Mouse (Mus musculus) ES-Bruce4 (cell line): ENCODE results near the gene Pgrmc1. TPM values are rescaled to one million over a fixed set of nuclear protein-coding genes. Genes with fewer than 3 reads are reported as not detected.
"Not testable (repeated sequence)": the region's sequence is repeated elsewhere in the genome, so short reads cannot be mapped to it uniquely, and the experiment has no call there.

ENCODE experiments used
- H3K27ac ChIP-seq: 2 replicates; pipeline ENCODE4 v1.5.1; 2012; ENCODE audit warnings: low read length, inconsistent platforms; ENCODE audit not compliant: insufficient read depth
- H3K27me3 ChIP-seq: 2 replicates; pipeline ENCODE4 v1.6.1; 2012; ENCODE audit warnings: mild to moderate bottlenecking, low read length, inconsistent platforms; ENCODE audit not compliant: control insufficient read depth, poor library complexity, insufficient read depth, severe bottlenecking
- H3K36me3 ChIP-seq: 2 replicates; pipeline ENCODE4 v1.6.1; 2012; ENCODE audit warnings: inconsistent platforms, mild to moderate bottlenecking, low read length, moderate library complexity; ENCODE audit not compliant: control insufficient read depth, poor library complexity, insufficient read depth, severe bottlenecking
- H3K4me1 ChIP-seq: one replicate; pipeline ENCODE4 v1.8.1; 2011; ENCODE audit warnings: low read length; ENCODE audit not compliant: control insufficient read depth, insufficient read depth
- H3K4me3 ChIP-seq: 2 replicates; pipeline ENCODE4 v1.5.1; 2011; ENCODE audit warnings: low read depth, mild to moderate bottlenecking, low read length
- H3K9ac ChIP-seq: 2 replicates; pipeline ENCODE4 v1.6.1; 2012; ENCODE audit warnings: low read depth, mild to moderate bottlenecking, inconsistent platforms; ENCODE audit not compliant: poor library complexity, severe bottlenecking
- H3K9me3 ChIP-seq: replicated peaks from 2 replicates; pipeline ENCODE4 v1.6.1; 2012; ENCODE audit warnings: mild to moderate bottlenecking, low read length, inconsistent platforms; ENCODE audit not compliant: control insufficient read depth, poor library complexity, insufficient read depth, severe bottlenecking
- CTCF ChIP-seq: IDR thresholded peaks from one replicate; pipeline ENCODE4 v1.8.1; 2011; ENCODE audit warnings: low read depth, low read length
- EP300 ChIP-seq: IDR thresholded peaks from 2 replicates; pipeline ENCODE4 v1.6.1; 2011; ENCODE audit warnings: low read depth, low read length; ENCODE audit not compliant: insufficient read depth
- POLR2A ChIP-seq: IDR thresholded peaks from one replicate; pipeline ENCODE4 v1.8.1; 2011; ENCODE audit warnings: low read length; ENCODE audit not compliant: insufficient read depth
- polyA plus RNA-seq: library from polyadenylated mRNA; stranded (reverse); fragments of >200 nt; gene quantifications from 2 replicates; pipeline ENCODE4 v1.2.4, GENCODE M21; 2011; ENCODE audit warnings: low read depth; ENCODE audit not compliant: missing spikeins, insufficient read depth, insufficient read length

Pgrmc1 gene
- 64.3 and 64.9 TPM in 2 replicates for polyA plus RNA-seq

DNA sequence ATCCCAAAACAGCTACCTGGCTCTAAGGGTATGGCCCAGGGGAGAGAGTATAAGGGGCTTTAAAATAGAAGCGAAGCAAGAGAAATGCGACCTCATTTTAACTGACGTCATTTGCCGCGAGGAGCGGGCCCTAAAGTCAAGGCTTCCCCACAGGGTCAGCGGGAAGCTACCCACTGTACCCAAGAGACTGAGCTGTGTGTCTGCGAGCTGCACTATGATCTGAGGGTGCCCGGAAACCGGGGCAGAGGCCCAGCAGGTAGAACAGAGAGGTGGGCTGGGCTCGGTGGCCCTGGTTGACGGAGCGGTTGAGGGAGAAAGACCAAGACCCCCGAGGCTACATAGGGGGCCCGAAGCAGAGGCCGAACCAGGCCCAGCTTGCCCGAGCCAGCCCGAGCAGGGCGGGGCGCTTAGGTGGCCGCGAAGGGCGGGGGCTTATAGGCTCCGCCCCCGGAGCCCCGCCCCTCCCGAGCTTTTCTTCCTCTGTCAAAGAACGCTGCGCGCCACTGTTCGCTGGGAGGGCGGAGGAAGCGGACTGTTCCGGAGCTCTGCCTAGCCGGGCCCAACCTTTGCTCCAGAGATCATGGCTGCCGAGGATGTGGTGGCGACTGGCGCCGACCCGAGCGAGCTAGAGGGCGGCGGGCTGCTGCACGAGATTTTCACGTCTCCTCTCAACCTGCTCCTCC, at the start of gene Pgrmc1:
Gene Pgrmc1, plus strand, starts transcription at position 500 of the 683 bp plus-strand sequence.
- peak; percentile 60 for TF ChIP-seq POLR2A
- TF ChIP-seq CTCF, result no peak
- TF ChIP-seq EP300, result 0 out of 2 replicates have a peak, but pooled peaks have one; percentile 12
- Histone ChIP-seq H3K9me3 (no peaks in the 10 kb centered on the region), H3K4me1 (no peaks in the 10 kb centered on the region), H3K36me3 (no peaks in the 10 kb centered on the region; the same call in 1 of the 2 replicates), H3K9ac (peak within 1 kb of the TSS; percentile 66), H3K27me3 (no peaks in the 10 kb centered on the region), H3K27ac (no peak within 1 kb of the TSS), H3K4me3 (peak within 1 kb of the TSS; percentile 85)

DNA sequence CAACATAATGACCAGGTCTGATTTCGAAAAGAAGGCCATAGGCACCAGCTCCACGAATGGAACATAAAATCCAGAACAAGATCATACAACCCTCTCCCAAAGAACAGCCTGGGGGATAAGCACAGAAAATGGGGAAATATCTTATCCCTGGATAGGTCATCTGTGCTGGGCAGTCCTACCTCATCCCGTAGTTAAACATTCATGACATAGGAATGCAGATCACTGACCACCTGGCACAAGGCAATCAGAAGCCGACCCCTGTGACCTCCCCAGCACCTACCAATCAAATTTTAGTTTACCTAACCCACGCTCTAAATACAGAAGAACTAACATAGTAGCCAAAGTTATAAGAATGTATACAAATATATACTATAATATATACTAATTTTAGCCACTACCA, 49.2 kb upstream of the Pgrmc1 start:
- no peaks in the 10 kb centered on the region for H3K27me3 ChIP-seq
- no peaks in the 10 kb centered on the region for H3K4me1 ChIP-seq
- H3K9ac ChIP-seq, result no peak overlapping the region
- H3K36me3 ChIP-seq, result no peaks in the 10 kb centered on the region
- no peaks in the 10 kb centered on the region for H3K9me3 ChIP-seq
- TF ChIP-seq CTCF (no peak), EP300 (no peak), POLR2A (no peak)
- H3K4me3 ChIP-seq, result no peak overlapping the region
- H3K27ac ChIP-seq, result no peak overlapping the region

- no peaks in the 10 kb centered on the region for H3K27me3 ChIP-seq
These were observed 47.1 kb upstream of the Pgrmc1 start for GRCm38 (mm10) chrX:36550906-36551305.

GRCm38 (mm10) chrX:36551351-36551750, 46.7 kb upstream of the Pgrmc1 start:
- no peak overlapping the region for H3K27ac ChIP-seq
- H3K9me3 ChIP-seq, result no peaks in the 10 kb centered on the region
- no peak overlapping the region for H3K4me3 ChIP-seq
- H3K36me3 ChIP-seq, result no peaks in the 10 kb centered on the region
- no peak overlapping the region for H3K9ac ChIP-seq
- no peaks in the 10 kb centered on the region for H3K27me3 ChIP-seq
- H3K4me1 ChIP-seq, result no peaks in the 10 kb centered on the region
- TF ChIP-seq EP300 (no peak), POLR2A (no peak), CTCF (no peak)

More at GRCm38 (mm10) chrX:36550906-36551305, 47.1 kb upstream of the Pgrmc1 start:
- no peaks in the 10 kb centered on the region for H3K9me3 ChIP-seq
- TF ChIP-seq POLR2A (no peak), CTCF (no peak), EP300 (no peak)
- H3K27ac ChIP-seq, result no peak overlapping the region
- H3K4me3 ChIP-seq, result no peak overlapping the region
- no peaks in the 10 kb centered on the region for H3K4me1 ChIP-seq
- H3K9ac ChIP-seq, result no peak overlapping the region
- H3K36me3 ChIP-seq, result no peaks in the 10 kb centered on the region

GRCm38 (mm10) chrX:36552055-36552587, 45.9 kb upstream of the Pgrmc1 start:
- no peaks in the 10 kb centered on the region for H3K36me3 ChIP-seq
- H3K9ac ChIP-seq, result no peak overlapping the region
- no peaks in the 10 kb centered on the region for H3K9me3 ChIP-seq
- no peaks in the 10 kb centered on the region for H3K4me1 ChIP-seq
- H3K27ac ChIP-seq, result no peak overlapping the region
- no peaks in the 10 kb centered on the region for H3K27me3 ChIP-seq
- TF ChIP-seq EP300, result no peak
- TF ChIP-seq POLR2A, result no peak
- TF ChIP-seq CTCF, result no peak
- no peak overlapping the region for H3K4me3 ChIP-seq

DNA sequence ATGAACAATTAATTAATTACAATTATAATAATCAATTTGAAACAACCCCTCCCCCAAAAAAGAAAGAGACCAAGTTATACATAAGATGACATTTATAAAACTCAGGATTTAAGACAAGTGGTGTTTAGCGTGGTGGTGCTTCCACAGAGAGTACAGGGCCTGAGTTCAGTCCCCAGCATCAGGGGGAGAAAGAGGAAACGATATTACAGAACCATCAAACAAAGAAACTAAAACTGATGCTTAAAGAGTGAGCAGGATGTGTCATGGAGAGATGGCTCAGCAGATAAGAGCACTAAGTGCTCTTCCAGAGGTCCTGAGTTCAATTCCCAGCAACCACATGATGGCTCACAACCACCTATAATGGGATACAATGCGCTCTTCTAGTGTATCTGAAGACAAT, 45.3 kb upstream of the Pgrmc1 start:
- Histone ChIP-seq H3K27me3 (no peaks in the 10 kb centered on the region), H3K36me3 (no peaks in the 10 kb centered on the region), H3K4me3 (no peak overlapping the region), H3K4me1 (no peaks in the 10 kb centered on the region), H3K27ac (no peak overlapping the region), H3K9ac (no peak overlapping the region), H3K9me3 (no peaks in the 10 kb centered on the region)
- TF ChIP-seq EP300, result no peak
- TF ChIP-seq POLR2A, result no peak

DNA sequence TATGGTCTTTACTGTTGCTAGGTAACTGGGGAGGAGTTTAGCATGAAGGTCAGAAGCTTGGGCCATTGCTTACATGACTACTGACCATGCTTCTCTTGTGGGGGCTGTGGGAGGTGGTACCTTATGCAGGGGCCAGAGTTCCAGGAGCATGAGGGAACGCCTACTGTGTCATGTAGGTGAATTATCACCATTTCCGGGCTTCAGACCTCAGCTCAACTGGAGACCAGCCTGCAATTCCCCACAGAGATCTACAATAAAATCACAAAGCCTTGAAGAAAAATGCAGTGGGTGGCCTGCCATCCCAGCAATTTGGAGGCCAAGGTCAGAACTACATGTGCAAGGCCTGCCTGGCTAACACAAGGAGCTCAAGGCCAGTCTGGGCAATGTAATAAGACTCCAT, 42.8 kb upstream of the Pgrmc1 start:
- not testable (repeated sequence) for H3K4me3 ChIP-seq, H3K36me3 ChIP-seq, H3K9ac ChIP-seq, H3K27ac ChIP-seq, H3K9me3 ChIP-seq, H3K4me1 ChIP-seq, H3K27me3 ChIP-seq
